Mouse (Mus musculus) midbrain, embryonic 15.5 days (tissue): ENCODE data around the gene Hmgn2. TPM values are rescaled to one million over a fixed set of nuclear protein-coding genes. Genes with fewer than 3 reads are reported as not detected.

ENCODE experiments used
- ATAC-seq: fragments of 200-750 bp; cut with Nextera tagmentation; replicated peaks from 2 replicates; pipeline ENCODE4 v1.8.0; 2017; ENCODE audit warnings: moderate TSS enrichment
- H3K27ac ChIP-seq: fragments of 300-500 bp; sonication (generic); 2 replicates; pipeline ENCODE4 v1.5.1; 2015; ENCODE audit warnings: mild to moderate bottlenecking, inconsistent platforms
- H3K27me3 ChIP-seq: fragments of 300-500 bp; sonication (generic); replicated peaks from 2 replicates; pipeline ENCODE4 v1.6.1; 2015; ENCODE audit warnings: inconsistent platforms
- H3K36me3 ChIP-seq: fragments of 300-500 bp; sonication (generic); replicated peaks from 2 replicates; pipeline ENCODE4 v1.6.1; 2015; ENCODE audit warnings: inconsistent platforms
- H3K4me1 ChIP-seq: fragments of 300-500 bp; sonication (generic); 2 replicates; pipeline ENCODE4 v1.6.1; 2015; ENCODE audit warnings: inconsistent platforms
- H3K4me2 ChIP-seq: fragments of 300-500 bp; sonication (generic); 2 replicates; pipeline ENCODE4 v1.6.1; 2015; ENCODE audit warnings: inconsistent platforms, mild to moderate bottlenecking, moderate library complexity
- H3K4me3 ChIP-seq: fragments of 300-500 bp; sonication (generic); 2 replicates; pipeline ENCODE4 v1.5.1; 2015; ENCODE audit warnings: mild to moderate bottlenecking, inconsistent platforms
- H3K9ac ChIP-seq: fragments of 300-500 bp; sonication (generic); 2 replicates; pipeline ENCODE4 v1.6.1; 2015; ENCODE audit warnings: mild to moderate bottlenecking, inconsistent platforms
- H3K9me3 ChIP-seq: fragments of 300-500 bp; sonication (generic); 2 replicates; pipeline ENCODE4 v1.6.1; 2016; ENCODE audit warnings: inconsistent platforms
- WGBS: fragments of 180-500 bp; shearing (Covaris S2); methylation state at CpG from one replicate; pipeline ENCODE4 v1.1.7; 2015; ENCODE audit warnings: mixed read lengths; 5-methylcytosine and 5-hydroxymethylcytosine counted together
- polyA plus RNA-seq: library from polyadenylated mRNA; unstranded; fragments of >200 nt; fragmentation: Nextera tagmentation; extraction: Ambion mirVana; gene quantifications from 2 replicates; pipeline ENCODE4 v1.2.1, GENCODE M21; 2015

Hmgn2 gene
- polyA plus RNA-seq, 1 experiment from 2014 or later = 876 TPM

DNA sequence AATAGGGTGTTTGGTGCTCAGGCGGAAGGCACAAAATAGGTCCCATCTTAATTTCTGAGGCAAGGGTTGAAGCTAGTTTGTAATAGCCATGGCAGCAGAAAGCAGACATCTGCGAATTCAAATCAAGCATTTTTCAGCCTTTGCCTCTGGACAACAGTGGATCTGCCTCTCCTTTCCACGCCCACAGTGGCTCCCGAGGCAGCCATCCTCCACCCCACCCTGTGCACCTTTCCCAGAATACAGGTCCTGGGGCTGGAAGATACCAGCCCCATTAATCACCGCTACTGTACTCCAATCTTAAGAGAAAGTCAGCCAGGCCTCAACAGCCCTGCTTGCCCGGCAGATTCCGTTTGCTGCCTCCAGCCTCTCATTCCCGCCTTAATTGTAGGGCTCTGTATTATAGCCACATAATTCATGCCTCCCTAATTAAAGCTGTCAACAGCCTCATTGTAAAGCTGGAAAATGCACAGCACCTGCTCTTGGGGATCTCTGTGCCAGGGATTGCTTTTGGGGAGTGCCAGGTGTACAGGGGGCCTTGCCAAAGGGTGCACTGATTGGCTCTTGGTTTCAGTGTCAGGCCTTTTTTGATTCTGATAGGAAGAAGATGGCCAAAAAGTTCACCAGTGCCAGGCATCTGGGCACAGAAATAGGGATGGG lies 792 bp upstream of the Hmgn2 start:
- 45% methylated on average over 8 of the region's 8 CpGs for WGBS
- no peak for ATAC-seq
- no peaks in the 10 kb centered on the region for H3K9me3 ChIP-seq

DNA sequence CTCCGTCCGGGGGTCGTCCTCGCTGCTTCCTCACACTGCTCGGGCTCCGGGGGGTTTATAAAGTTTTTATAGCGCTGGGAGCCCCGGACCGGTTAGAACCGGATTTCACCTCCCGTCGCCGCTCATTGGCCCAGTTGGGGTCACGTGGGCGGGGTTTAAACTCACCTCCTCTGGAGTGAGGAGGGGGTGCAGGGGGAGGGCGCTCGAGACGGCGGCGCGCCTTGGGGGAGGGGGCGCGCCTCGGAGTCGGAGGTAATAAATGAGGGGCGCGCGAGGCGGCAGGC lies 642 bp downstream of the Hmgn2 start:
- H3K4me1 ChIP-seq = peaks cover 38% of the 10 kb centered on the region

More for the DNA sequence above, 792 bp upstream of the Hmgn2 start:
- peaks cover 38% of the 10 kb centered on the region for H3K4me1 ChIP-seq
- H3K4me2 ChIP-seq = peak overlapping the region; percentile 91
- H3K4me3 ChIP-seq = 0 out of 2 replicates have a peak overlapping the region, but pooled peaks have one; percentile 58
- H3K27me3 ChIP-seq = no peaks in the 10 kb centered on the region
- peaks cover 11% of the 10 kb centered on the region for H3K36me3 ChIP-seq
- peak overlapping the region; percentile 99 for H3K27ac ChIP-seq
- peak overlapping the region; percentile 77; the same call in 1 of the 2 replicates for H3K9ac ChIP-seq

DNA sequence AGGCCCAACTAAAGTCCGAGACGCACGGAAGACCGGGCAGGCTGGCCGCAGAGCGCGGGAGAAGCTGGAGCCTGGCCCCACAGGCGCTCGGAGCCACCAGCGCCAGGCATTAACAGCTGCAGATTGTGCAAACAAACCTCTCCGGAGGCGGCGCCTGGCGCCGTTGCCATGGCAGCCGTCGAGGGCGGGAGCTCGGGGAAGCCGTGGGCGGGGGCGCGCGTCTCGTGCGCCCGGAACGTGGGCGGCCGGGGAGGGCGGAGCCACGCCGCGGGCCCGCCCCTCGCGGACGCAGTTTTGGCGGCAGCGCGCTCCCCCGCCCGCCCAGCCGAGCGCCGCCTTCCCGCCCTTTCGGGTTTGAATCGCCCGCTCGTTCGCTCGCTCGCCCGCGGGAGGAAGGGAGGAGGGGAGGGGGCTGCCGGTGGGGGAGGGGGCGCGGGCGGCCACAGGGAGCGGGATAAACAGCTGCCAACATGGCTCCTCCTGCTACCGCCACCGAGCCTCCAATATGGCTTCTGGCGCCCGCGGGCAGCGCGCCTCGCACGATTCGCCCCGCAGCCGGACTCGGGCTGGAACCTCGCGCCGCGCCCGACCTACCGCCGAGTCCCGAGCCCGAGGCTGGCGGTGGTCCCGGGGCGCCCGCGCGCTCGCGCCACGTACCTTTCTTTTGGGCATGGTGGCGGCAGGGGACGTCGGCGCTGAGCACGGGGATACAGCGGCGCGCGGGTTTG lies 1.1 kb downstream of the Hmgn2 start:
- ATAC-seq = peak; percentile 82

More for the DNA sequence above, 642 bp downstream of the Hmgn2 start:
- Histone ChIP-seq H3K9me3 (no peaks in the 10 kb centered on the region), H3K27ac (peak overlapping the region; percentile 99), H3K4me3 (peak overlapping the region; percentile 58), H3K27me3 (no peaks in the 10 kb centered on the region), H3K4me2 (peak overlapping the region; percentile 91), H3K36me3 (peaks cover 19% of the 10 kb centered on the region), H3K9ac (peak overlapping the region; percentile 92)
- peak; percentile 90 for ATAC-seq
- under 1% methylated on average over 27 of the region's 29 CpGs for WGBS

DNA sequence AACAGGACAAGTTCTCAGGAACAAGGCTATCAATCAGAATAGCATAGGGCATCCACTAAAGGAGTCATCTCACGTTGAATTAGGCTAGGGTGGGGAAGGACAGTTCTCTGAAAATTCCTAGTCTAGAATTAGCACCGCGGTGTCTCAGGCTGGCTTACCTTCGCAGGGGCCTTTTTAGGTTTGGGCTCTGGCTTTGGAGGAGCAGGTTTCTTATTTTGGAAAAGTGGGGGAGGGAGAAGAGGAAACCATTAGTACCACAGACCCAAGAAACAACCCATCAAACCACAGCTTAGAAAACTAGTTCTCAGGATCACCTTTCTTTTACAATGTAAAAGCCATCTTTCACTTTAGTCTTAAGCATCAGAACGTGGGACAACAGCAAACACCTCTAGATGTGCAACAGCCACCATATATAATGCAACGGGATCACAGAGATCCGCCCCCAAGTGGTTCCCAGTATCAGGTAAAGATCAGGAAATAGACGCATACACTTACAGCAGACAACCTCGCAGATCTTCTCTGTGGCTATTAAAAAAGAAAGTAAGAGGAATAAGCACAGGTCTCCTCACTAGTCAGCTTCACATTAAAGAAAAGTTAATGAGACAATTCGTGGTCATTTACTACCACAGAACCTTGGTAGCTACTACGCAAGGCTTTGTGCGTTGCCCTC lies 2.0 kb downstream of the Hmgn2 start:
- no peaks in the 10 kb centered on the region for H3K9me3 ChIP-seq
- WGBS = 40% methylated on average over 12 of the region's 12 CpGs
- peak overlapping the region; percentile 91 for H3K4me2 ChIP-seq
- H3K4me1 ChIP-seq = peaks cover 38% of the 10 kb centered on the region
- H3K9ac ChIP-seq = peak overlapping the region; percentile 46
- ATAC-seq = no peak
- H3K27ac ChIP-seq = peak overlapping the region; percentile 99; the same call in 1 of the 2 replicates
- peak overlapping the region; percentile 58 for H3K4me3 ChIP-seq
- no peaks in the 10 kb centered on the region for H3K27me3 ChIP-seq
- H3K36me3 ChIP-seq = peaks cover 17% of the 10 kb centered on the region

More for the DNA sequence above, 1.1 kb downstream of the Hmgn2 start:
- H3K4me1 ChIP-seq = peaks cover 38% of the 10 kb centered on the region
- peaks cover 17% of the 10 kb centered on the region for H3K36me3 ChIP-seq
- peak overlapping the region; percentile 91 for H3K4me2 ChIP-seq
- no peaks in the 10 kb centered on the region for H3K9me3 ChIP-seq
- peak overlapping the region; percentile 58 for H3K4me3 ChIP-seq
- H3K9ac ChIP-seq = peak overlapping the region; percentile 92
- under 1% methylated on average over 82 of the region's 101 CpGs for WGBS
- H3K27ac ChIP-seq = peak overlapping the region; percentile 99
- no peaks in the 10 kb centered on the region for H3K27me3 ChIP-seq

DNA sequence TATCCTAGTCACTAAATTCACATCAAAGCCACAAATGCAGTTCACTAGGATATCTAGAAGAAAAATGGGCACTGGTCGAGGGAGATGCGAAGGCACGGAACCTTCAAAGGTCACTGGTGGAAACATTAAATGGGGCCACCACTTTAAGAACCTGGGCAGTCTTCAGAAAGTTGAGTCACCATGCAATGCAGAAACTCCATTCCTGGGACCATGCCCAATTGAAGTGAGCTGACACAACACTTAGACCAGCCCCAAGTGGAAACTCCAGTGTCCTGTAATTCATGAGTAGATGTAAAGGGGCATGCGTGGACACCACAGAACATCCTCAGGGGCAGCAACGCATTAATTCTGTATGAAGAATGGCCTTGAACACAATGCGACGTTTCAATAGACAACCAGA lies 5.9 kb downstream of the Hmgn2 start:
- peaks cover 14% of the 10 kb centered on the region for H3K4me1 ChIP-seq
- WGBS = 87% methylated on average over 7 of the region's 7 CpGs
- no peaks in the 10 kb centered on the region for H3K27me3 ChIP-seq
- no peak overlapping the region for H3K4me2 ChIP-seq
- no peak overlapping the region for H3K4me3 ChIP-seq
- peaks cover 17% of the 10 kb centered on the region for H3K36me3 ChIP-seq
- ATAC-seq = no peak
- 0 out of 2 replicates have a peak overlapping the region, but pooled peaks have one; percentile 8 for H3K27ac ChIP-seq
- no peak overlapping the region for H3K9ac ChIP-seq
- no peaks in the 10 kb centered on the region for H3K9me3 ChIP-seq

DNA sequence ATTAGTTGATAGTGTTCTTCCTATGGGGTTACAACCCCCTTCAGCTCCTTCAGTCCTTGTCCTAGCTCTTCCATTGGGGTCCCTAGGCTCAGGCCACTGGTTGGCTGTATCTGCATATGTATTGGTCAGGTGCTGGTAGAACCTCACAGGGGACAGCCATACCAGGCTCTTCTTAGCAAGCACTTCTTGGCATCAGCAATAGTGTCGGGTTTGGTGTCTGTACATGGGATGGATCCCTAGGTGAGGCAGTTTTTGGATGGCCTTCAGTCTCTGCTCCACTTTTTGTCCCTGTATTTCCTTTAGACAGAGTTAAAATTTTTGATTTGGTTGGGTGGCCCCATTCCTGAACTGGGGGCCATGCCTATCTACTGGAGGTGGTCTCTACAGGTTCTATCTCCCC lies 9.6 kb downstream of the Hmgn2 start:
- 93% methylated on average over 1 of the region's 1 CpGs for WGBS

DNA sequence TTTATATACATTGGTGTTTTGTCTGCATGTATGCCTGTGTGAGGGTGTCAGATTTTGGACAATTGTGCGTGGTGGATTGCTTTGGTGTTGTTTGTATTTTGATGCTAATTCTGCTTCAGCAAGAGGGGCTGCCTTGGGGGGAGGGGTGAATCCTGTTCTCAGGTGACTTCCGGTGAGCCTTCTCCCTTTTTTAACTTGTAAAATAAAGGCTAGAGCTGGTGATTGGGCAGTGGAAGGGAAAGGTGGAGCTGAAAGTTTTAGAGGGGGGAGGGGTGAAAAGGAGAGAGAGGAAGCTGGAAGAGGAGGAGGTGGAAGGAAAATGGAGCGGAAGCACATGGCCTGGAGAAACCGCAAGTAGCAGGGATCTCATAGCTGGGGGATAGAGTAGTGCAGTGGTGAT lies 12.1 kb downstream of the Hmgn2 start:
- Histone ChIP-seq H3K27ac (no peak overlapping the region), H3K4me1 (no peaks in the 10 kb centered on the region), H3K27me3 (no peaks in the 10 kb centered on the region), H3K9me3 (no peaks in the 10 kb centered on the region), H3K4me2 (no peak overlapping the region), H3K9ac (no peak overlapping the region), H3K36me3 (no peaks in the 10 kb centered on the region), H3K4me3 (no peak overlapping the region)
- WGBS = 86% methylated on average over 4 of the region's 4 CpGs
- no peak for ATAC-seq

More for the DNA sequence above, 9.6 kb downstream of the Hmgn2 start:
- Histone ChIP-seq H3K36me3 (peaks cover 6% of the 10 kb centered on the region; the same call in 1 of the 2 replicates), H3K9ac (no peak overlapping the region), H3K27me3 (no peaks in the 10 kb centered on the region), H3K27ac (no peak overlapping the region), H3K9me3 (no peaks in the 10 kb centered on the region), H3K4me1 (no peaks in the 10 kb centered on the region), H3K4me2 (no peak overlapping the region), H3K4me3 (no peak overlapping the region)
- no peak for ATAC-seq

DNA sequence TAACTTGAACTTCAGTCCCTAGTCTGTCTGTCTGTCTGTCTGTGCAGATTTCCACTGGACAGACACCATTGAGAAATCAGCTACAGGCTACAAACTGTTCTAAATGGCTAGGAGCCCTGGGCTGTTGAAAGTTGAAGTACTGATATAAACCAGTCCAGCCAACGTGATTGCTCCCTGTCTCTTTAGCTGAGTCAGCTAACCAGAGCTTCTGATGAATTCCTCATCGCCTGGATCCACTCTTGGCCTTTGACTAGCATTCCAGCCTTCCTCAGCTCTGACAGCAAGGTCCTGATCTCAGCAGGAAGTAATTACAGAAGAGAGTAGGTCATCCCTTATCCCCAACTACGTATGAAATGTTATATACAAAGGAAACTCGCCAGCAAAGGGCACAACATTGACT lies 21.7 kb downstream of the Hmgn2 start:
- no peak for ATAC-seq
- H3K4me2 ChIP-seq = no peak overlapping the region

DNA sequence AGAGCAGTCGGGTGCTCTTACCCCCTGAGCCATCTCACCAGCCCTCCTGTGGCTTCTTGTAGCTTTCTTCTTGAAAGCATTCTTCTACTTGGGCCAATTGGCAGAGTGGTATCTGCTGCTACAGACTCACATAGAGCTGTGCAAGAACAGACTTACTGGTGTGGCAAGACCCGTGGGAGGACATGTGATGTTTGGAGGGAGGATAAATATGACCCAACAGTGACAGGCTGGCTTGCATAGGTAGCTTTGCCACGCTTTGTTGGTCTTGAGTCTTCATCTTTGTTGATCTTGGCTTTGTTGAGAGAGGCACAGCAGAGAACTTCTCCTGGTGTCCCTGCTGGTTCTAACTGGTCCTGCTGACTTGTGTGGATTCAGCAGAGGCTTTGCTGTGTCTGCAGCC lies 24.7 kb downstream of the Hmgn2 start:
- Histone ChIP-seq H3K9me3 (no peaks in the 10 kb centered on the region), H3K4me3 (no peak overlapping the region), H3K4me1 (no peaks in the 10 kb centered on the region), H3K9ac (no peak overlapping the region), H3K27ac (no peak overlapping the region), H3K4me2 (no peak overlapping the region), H3K27me3 (no peaks in the 10 kb centered on the region), H3K36me3 (no peaks in the 10 kb centered on the region)
- 84% methylated on average over 3 of the region's 3 CpGs for WGBS
- no peak for ATAC-seq

More for the DNA sequence above, 21.7 kb downstream of the Hmgn2 start:
- Histone ChIP-seq H3K9ac (no peak overlapping the region), H3K36me3 (no peaks in the 10 kb centered on the region), H3K27me3 (no peaks in the 10 kb centered on the region), H3K4me1 (no peaks in the 10 kb centered on the region), H3K4me3 (no peak overlapping the region), H3K9me3 (no peaks in the 10 kb centered on the region), H3K27ac (no peak overlapping the region)
- WGBS = 73% methylated on average over 4 of the region's 4 CpGs

DNA sequence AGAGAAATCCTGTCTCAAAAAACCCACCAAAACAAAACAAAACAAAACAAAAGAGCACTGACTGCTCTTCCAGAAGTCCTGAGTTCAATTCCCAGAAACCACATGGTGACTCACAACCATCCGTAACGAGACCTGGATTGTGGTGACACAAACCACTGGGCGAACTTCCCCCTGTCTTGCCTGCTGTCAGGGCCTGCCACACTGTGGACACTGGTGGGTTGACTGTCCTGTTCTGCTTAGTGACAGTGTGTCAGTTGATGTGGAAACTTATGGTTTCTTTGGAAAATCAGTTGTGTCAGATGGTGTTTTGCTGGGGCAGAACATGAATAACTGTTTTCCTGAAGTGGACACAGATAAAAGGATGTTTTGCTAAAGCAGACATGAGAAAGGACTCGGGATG lies 25.8 kb downstream of the Hmgn2 start:
- ATAC-seq = no peak
- H3K4me2 ChIP-seq = no peak overlapping the region
- 89% methylated on average over 4 of the region's 4 CpGs for WGBS

DNA sequence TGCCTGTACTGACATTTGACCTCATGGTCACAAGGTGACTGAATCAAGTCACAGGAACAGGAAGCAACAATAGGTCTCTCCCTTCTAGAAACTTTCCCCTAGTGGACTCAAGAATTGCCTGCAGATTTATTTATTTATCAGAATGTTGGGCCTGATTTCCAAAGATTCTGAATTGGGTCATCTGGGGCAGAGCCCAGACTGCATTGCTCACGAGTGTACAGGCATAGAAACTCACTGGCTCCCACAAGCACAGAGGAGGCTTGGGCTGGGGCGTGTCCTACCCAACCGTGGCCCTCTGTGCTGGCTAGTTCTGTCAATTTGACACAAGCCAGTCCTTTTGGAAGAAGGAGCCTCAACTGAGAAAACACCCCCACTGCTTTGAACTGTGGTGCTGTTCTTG lies 26.9 kb downstream of the Hmgn2 start:
- no peaks in the 10 kb centered on the region for H3K27me3 ChIP-seq
- no peak overlapping the region for H3K9ac ChIP-seq
- no peak overlapping the region for H3K4me2 ChIP-seq
- H3K27ac ChIP-seq = no peak overlapping the region
- no peak overlapping the region for H3K4me3 ChIP-seq
- no peak for ATAC-seq
- H3K4me1 ChIP-seq = no peaks in the 10 kb centered on the region
- no peaks in the 10 kb centered on the region for H3K36me3 ChIP-seq
- H3K9me3 ChIP-seq = no peaks in the 10 kb centered on the region
- 68% methylated on average over 3 of the region's 3 CpGs for WGBS

More for the DNA sequence above, 25.8 kb downstream of the Hmgn2 start:
- no peaks in the 10 kb centered on the region for H3K36me3 ChIP-seq
- no peak overlapping the region for H3K27ac ChIP-seq
- no peak overlapping the region for H3K4me3 ChIP-seq
- no peaks in the 10 kb centered on the region for H3K9me3 ChIP-seq
- no peak overlapping the region for H3K9ac ChIP-seq
- H3K4me1 ChIP-seq = no peaks in the 10 kb centered on the region
- no peaks in the 10 kb centered on the region for H3K27me3 ChIP-seq

DNA sequence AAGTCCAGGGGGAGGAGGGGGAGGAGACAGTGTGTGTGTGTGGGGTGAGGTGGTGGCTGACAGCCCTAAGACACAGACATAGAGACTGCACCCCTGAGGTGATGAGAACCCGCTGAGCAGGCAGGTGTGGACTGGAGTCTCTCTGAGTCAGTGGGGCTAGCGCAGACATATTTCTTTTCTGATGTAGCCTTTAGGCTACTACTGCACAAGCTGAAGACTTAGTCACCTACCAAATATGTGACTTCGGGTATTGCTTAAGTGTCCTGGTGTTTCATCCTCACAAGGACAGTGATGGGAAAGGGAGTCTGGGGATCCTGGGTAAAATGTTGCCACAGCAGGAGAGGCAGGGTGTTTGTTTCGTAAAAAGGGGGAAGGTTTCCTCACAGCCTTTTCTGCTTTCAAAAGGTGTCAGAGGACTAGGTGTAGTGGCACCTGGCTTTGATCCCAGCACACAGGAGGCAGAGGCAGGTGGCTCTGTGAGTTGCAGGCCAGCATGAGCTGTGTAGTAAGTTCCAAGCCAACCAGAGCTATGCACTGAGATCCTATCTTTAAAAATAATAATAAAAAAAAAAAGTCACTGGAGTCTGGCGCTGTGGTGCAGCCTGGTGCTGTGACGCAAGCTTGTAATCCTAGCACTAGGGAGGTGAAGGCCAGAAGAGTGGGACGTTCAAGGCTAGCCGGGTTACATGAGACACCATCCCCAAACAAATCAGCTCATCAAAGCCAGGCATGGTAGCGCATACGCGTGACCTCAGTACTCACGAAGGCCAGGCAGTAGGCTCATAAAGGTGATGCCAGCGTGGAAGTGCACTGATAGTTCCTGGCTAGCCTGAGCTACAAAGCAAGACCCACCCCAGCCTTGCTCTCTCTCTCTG lies 27.8 kb downstream of the Hmgn2 start:
- no peaks in the 10 kb centered on the region for H3K9me3 ChIP-seq
- no peaks in the 10 kb centered on the region for H3K4me1 ChIP-seq
- 88% methylated on average over 13 of the region's 13 CpGs for WGBS
- H3K27me3 ChIP-seq = no peaks in the 10 kb centered on the region
- no peak for ATAC-seq
- H3K36me3 ChIP-seq = no peaks in the 10 kb centered on the region
- no peak overlapping the region for H3K4me3 ChIP-seq
- H3K4me2 ChIP-seq = no peak overlapping the region
- no peak overlapping the region for H3K27ac ChIP-seq
- no peak overlapping the region for H3K9ac ChIP-seq
